Mouse (Mus musculus) monocyte, adult 2 months (primary cell): ENCODE data around the gene Crip3.

Experiments used
- DNase-seq, 2 experiments: peaks; one replicate each; pipeline ENCODE4 v3.0.0; 2022; ENCODE audit warnings: low spot score in 2 of 2, low read depth in 1 of 2

Crip3 gene

DNA sequence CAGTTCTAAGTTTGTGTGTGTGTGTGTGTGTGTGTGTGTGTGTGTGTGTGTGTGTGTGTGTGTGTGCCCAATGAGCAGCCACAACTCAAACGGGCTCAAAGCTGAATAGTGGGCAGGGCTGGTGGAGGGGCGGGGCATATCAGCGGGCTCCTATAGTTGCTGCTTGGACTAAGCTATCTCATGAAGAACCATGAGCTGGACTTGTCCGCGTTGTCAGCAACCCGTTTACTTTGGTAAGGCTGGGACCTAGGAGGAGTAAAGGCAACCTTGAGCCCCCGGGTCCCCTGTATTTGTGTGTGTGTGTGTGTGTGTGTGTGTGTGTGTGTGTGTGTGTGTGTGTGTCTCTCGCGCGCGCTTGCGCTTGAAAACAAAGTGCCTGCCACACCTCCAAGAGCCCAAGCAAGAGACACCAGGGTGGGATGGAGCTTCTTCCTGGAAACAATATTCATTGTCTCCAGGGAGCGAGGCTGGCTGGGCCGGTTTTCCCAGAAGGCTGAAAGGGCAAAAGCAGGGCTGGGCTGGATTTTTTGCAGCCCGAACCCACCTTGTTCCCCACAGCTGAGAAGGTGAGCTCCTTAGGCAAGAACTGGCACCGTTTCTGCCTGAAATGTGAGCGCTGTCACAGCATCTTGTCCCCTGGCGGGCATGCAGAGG is at the start of gene Crip3:
Gene Crip3 (plus strand): TSS at position 166 of the 654 bp plus-strand sequence.
- DNase-seq: no peak

GRCm38 (mm10) chr17:46383294-46384060 is 45.2 kb upstream of the Crip3 start, which contains the start of gene Zfp318:
Gene Zfp318 (plus strand): TSS chr17:46383731.
- DNase-seq: peak; percentile 65 to 86

- DNase-seq: peak in 1 of 2 experiments; percentile 15
Observed at GRCm38 (mm10) chr17:46384061-46384801, 44.5 kb upstream of the Crip3 start.

DNA sequence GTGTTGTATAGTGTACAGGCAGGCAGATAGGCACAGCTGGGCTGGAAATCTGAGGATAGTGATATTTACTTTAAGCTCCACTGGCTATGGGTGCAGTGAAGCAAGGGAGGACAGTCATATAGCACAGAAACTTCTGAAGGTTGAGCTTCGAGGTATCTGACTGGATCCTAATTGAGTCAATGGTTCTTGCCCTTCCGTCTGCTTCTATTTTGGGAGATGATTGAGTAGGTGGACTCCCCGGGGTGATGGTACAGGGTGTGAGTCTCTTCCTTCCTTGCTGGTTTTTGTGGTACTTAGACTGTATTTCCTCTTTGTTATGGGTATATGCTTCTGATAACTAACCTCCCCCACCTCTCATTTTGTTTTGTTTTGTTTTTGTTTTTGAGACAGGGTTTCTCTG is 40.5 kb upstream of the Crip3 start:
- no peak for DNase-seq

- no peak for DNase-seq
Observed at GRCm38 (mm10) chr17:46393012-46393411, 35.7 kb upstream of the Crip3 start.

GRCm38 (mm10) chr17:46394631-46395030 is 34.1 kb upstream of the Crip3 start:
- DNase-seq: no peak

DNA sequence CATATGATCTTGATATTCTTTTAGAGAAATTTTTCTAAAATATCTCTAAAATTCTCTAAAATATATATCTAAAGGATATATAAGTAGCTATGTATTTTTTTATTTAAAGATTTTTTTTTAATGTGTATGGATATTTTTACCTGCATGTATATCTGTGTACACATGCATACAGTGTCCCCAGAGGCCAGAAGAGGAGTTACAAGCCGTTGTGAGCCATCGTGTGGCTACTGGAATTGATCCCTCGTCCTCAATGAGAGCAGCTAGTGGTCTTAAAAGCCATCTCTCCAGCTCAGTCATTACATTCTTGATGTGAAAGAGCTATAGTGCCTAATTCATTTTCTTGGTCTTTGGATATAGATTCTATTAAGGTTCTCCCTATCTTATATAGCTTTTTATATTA is 20.2 kb upstream of the Crip3 start:
- no peak for DNase-seq

DNA sequence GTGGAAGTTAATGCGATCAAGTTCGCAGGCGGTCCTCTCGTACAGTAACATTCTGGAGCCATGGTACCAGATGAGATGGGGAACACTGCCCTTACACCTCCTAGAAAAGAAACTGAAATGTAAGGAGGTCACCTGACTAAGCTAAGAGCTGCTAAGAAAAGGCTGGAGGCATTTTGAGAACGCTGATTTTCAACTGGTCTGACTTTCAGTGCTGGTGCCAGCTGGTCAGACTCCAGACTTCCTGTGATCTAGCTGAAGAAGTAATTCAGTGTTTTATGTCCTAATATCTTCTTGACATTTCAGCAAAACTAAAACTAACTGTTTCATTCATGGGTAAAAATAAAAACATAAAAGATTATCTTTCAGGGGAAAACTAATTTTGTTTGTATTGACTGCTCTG is 10.1 kb upstream of the Crip3 start:
- DNase-seq: no peak

GRCm38 (mm10) chr17:46419717-46420116 is 9.0 kb upstream of the Crip3 start:
- DNase-seq: no peak

- no peak for DNase-seq
Observed at GRCm38 (mm10) chr17:46426496-46426895, 2.2 kb upstream of the Crip3 start.

- peak in 1 of 2 experiments; percentile 10 for DNase-seq
Observed at GRCm38 (mm10) chr17:46433627-46434026, 4.9 kb downstream of the Crip3 start.

DNA sequence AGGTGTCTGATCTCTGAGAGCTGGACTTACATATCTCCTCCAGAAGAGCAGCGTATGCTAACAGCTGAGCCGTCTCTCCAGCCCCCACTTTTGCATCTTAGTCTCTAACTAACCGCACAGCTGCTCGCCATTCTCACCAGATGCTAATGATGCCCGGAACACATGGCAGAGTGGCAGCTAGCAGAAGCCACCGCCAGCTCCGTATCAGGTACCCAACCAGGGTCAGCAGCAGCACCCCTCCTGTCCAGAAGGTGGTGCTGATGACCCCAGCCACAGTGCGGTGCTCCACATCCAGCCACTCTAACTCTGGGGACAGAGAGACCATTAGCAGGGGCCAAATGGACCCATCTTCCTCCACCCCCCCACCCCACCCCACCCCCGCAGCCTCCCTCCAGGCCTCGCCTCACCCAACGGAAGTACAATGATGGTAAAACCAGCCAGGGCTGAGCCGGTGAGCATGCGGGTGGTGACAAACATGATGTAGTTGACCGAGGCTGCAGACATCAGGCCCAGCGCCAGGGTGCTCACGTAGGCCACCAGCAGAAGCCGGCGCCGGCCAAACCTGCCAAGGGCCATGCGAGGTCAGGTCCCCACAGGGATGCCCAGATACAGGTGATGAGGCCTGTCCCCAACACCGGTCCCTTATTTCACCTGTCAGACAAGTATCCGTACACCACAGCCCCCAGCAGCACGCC is 8.1 kb downstream of the Crip3 start:
- DNase-seq: no peak

- no peak for DNase-seq
Observed at GRCm38 (mm10) chr17:46438298-46438873, 9.7 kb downstream of the Crip3 start, which contains the start of gene Slc22a7. Gene Slc22a7 (minus strand): TSS chr17:46438457.

GRCm38 (mm10) chr17:46439176-46439575 is 10.4 kb downstream of the Crip3 start:
- no peak for DNase-seq

DNA sequence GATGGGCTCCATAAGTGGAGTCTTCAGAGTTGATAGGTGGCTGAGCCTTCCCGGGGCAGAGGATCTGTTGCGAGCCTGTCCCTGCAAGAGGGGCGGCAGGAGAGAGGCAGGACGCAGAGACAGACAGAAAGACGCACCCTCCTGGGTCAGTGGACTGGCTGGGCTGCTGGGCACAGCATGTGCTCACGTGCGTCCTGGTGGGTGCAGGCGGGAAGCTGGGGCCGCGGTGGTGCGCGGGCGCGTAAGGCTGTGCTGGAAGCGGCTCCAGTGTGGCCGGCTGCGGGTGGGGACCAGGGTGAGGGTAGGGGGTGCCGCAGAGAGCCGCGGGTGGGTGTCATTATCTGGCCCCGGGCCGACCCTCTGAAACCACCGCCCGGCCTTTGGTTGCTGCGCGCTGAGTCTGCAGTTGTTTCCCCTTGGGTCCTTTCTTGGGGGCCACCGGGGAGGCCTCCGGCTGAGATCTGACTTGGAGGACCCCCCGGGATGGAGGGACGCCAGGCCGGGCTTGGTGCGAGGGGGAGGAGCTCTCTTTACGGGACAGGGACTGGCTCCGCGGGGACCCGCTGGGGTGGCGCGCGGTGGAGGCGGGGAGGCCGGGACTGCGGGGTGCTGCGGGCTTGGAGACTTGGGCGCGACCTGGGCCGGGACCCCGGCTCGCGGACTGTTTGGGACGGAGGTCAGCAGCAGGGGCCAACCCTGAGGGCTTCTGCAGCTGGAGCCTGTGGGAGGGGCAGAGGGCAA is 16.3 kb downstream of the Crip3 start:
- DNase-seq: no peak

DNA sequence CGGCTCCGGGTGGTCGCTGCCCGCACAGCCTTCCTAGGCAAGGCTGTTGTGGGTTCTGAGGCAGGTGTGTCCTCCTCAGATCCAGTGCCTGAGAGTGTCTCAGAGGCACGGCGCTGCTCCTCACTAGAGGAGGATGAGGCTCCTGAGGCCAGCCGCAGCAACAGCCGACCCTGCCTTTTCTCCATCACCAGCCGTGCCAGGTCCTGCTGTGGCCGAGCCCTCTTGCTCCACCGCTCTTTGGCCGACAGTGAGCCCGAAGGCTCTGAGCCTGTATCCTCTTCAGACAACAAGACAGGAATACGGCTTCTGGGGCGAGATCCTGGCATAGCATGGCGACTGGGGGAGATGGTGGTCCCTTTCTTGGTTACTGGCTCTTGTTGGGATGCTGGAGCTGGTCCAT is 17.5 kb downstream of the Crip3 start:
- DNase-seq: no peak

DNA sequence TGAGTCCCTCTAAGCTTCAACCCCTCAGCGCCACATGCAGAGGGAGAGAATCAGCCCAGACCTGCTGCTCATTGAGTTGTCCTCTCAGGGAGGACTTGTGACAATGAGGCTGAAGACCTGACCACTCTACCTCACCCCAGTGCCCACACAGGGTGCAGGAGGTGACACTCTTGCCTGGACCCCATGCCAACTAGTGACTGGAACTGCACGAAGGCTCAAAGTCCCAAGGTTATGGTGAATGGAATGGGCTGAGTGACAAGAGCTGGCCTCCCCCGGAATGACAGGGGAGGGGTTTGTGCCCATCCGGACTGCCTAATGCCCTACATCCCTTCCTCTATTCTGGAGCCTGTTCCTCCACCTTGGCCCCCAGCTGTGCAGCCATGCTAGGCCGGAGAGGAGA is 24.0 kb downstream of the Crip3 start:
- no peak for DNase-seq

DNA sequence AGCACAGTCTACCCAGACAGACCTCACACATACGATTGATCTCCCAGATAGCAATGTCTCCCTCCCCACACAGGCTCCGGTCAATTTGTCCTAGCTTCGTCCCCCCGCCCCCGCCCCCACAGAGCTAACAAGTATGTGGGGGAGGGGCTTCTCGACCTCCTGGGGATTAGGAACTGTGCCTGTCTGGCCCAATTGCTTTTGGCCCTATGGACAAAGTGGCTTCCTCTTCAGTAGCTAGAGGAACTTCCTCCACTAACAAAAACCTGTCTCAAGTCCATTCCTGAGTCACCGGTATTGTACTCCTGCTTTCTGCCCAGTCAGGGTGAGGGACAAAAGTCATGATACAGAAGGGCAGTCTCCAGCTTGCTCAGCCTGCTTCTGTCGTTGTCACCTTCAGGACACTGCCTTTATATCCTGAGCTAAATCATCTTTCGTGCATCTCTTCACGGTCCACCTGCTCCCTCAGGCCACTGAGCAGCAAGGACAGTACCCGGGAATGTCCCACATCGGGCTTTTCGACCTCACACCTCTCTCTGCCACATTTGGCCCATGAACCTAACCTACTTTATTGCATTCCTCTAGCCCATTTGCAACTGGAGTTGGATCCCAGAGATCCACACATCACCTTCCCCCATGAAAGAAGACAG is 24.7 kb downstream of the Crip3 start:
- no peak for DNase-seq

GRCm38 (mm10) chr17:46453970-46454411 is 25.3 kb downstream of the Crip3 start:
- DNase-seq: no peak

GRCm38 (mm10) chr17:46454539-46454938 is 25.8 kb downstream of the Crip3 start:
- DNase-seq: no peak
